Mouse (Mus musculus): ENCODE data around the gene Gse1.
A peak's percentile ranks its signal among the peaks of the same experiment; 100 is the strongest.

The Gse1 gene

DNA sequence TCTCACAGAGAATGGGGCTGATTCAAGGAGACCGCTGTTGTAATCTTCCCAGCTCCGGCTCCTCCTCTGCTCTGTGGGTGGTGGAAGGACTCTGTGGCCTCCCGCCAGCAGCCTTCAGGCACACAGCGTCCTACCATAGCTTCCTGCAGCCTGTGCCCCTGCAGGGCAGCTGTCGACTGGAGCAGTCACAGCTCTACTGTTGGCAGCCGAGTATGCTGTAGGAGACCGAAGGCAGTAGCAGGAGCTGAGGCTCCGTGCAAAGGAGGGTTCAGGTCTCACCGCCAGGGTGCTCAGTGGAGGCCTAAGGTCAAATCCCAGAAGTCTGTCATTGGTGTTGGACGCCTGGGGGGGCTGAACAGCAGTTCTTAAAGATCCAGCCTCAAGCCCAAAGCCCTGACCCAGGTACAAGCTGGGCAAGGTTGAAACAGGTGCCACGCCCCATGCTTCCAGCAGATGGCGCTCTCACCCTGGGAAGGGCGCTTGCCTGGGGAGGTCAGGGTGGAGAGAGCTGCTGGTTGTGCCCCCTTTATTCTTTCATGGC lies 72.4 kb downstream of the Gse1 start:
- DNase-seq (ENCODE audit: low read depth), result peak; percentile 72

- no peak for DNase-seq (ENCODE audit: low read depth)
These were observed 74.9 kb downstream of the Gse1 start for GRCm38 (mm10) chr8:120302941-120303675.

DNA sequence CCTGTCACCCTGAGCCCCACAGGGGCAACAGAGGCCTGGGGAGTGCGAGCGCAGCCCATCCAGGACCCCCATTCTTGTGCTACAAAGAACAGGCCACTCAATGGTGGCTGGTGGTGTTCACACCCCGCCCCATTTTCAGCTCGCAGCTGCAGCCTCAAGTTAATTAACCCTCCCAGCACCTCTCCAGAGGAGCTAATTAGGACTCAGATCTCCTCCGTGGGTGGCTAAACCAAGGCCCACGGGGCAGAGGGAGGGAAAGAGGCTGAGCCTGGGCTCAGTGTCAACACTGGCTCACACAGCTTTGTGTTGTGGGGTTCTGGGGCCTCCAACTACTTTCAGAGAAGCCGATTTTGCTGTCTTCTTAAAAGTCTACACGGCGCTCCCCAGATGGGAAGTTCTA lies 75.8 kb downstream of the Gse1 start:
- DNase-seq (ENCODE audit: low read depth), result no peak

- no peak for DNase-seq (ENCODE audit: low read depth)
These were observed 77.6 kb downstream of the Gse1 start for GRCm38 (mm10) chr8:120305800-120306385.

DNA sequence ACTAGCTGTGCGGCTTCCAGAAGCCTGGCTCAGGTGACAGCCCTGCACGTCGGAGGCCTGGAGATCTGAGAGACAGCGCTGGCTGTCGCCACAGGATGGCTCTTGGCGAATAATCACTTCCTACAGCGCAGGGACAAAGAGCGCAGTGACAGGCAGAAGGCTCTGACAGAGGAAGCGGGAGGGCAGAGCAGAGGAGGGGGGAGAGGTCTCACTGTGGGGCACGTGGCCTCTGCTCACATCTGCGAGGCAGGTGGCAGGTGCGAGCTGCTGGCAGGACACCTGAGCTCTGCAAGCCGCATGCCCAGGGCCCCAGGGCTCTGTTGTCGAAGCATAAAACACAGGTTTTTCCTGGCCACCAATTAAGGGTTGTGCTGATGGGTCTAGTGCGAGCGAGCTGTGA lies 78.8 kb downstream of the Gse1 start:
- DNase-seq (ENCODE audit: low read depth), result no peak

GRCm38 (mm10) chr8:120307528-120307927 lies 79.3 kb downstream of the Gse1 start:
- DNase-seq (ENCODE audit: low read depth), result no peak

DNA sequence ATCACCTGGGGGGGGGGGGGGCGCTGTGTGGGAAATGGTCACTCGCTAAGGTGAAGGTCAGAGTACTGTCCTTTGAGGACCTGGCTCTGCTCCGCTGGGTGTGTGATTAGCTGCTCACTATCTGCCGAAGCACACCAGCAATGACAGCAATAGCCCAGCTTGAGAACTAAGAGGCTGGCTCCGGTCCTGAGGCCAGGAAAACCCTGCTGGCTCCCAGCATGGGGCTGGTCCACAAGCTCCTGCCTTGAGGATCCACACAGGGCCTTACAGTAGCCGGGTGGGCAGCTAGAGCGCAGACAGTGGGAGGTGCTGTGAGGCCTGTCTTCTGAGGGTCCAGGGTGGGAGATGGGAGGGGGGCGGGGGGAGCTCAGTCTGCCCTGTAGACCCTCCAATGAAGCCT lies 79.9 kb downstream of the Gse1 start:
- no peak for DNase-seq (ENCODE audit: low read depth)

DNA sequence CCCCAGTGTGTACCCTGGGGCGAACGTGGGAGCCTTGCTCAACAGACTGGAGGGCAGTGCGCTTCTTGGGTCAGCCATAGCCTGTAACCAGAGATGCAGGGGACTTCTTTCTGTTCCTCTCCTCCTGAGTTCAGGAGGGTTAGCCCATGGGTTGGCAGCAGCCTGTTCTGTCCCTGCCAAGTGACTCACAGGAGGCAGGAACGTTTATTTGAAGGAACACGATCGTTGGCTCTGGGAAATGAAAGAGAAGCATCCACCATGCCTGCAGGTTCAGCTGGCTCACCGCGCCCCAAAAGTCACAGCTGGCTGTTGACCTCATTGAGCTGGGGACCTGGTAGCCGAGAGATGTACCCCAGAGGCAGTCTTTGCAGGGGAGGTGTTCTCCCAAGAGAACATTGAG lies 80.3 kb downstream of the Gse1 start:
- DNase-seq (ENCODE audit: low read depth), result no peak

DNA sequence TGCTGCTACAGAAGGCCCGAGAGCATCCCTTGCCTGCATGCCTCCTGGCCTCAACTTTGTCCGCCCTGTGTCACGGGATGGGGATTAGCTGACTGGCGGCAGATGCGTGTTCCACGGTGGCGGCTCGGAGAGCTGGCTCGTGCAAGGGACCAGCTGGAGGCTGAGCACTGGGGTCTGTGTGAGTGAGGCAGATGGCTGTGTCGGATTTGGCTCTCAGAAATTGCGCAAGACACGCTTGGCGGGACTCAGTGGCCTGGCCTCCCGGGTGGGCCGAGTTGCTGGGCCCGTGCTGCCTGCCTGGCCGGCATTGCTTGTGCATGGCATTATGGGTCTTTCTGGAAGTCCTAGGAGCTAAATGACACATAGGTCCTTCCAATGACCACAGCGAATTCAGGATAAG lies 81.1 kb downstream of the Gse1 start:
- DNase-seq (ENCODE audit: low read depth), result no peak

- no peak for DNase-seq (ENCODE audit: low read depth)
These were observed 81.8 kb downstream of the Gse1 start for GRCm38 (mm10) chr8:120310063-120310462.

- DNase-seq (ENCODE audit: low read depth), result no peak
These were observed 84.2 kb downstream of the Gse1 start for GRCm38 (mm10) chr8:120312452-120312851.

DNA sequence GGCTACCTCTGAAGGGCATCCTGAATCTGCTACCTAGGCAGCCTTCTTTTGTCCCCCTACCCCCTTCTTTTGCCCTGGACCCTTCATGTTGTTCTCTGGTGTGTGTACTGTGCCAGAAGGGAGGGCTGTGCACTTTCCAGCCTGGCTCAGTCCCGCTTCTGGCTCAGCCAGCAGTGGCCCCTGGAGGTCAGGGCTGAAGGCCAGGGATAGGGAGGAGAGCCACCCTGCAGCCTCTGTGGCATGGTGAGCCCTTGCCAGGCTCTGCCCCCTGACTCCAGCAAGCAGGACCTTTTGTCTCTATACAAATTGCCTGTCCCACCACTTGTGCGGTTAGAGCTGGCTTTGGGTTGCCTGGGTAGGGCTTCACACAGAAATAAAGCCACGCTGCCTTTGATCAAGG lies 85.4 kb downstream of the Gse1 start:
- no peak for DNase-seq (ENCODE audit: low read depth)

- no peak for DNase-seq (ENCODE audit: low read depth)
These were observed 86.7 kb downstream of the Gse1 start for GRCm38 (mm10) chr8:120314932-120315331.

- DNase-seq (ENCODE audit: low read depth), result peak; percentile 61
These were observed 87.4 kb downstream of the Gse1 start for GRCm38 (mm10) chr8:120315644-120316043.

GRCm38 (mm10) chr8:120316707-120317106 lies 88.5 kb downstream of the Gse1 start:
- no peak for DNase-seq (ENCODE audit: low read depth)

DNA sequence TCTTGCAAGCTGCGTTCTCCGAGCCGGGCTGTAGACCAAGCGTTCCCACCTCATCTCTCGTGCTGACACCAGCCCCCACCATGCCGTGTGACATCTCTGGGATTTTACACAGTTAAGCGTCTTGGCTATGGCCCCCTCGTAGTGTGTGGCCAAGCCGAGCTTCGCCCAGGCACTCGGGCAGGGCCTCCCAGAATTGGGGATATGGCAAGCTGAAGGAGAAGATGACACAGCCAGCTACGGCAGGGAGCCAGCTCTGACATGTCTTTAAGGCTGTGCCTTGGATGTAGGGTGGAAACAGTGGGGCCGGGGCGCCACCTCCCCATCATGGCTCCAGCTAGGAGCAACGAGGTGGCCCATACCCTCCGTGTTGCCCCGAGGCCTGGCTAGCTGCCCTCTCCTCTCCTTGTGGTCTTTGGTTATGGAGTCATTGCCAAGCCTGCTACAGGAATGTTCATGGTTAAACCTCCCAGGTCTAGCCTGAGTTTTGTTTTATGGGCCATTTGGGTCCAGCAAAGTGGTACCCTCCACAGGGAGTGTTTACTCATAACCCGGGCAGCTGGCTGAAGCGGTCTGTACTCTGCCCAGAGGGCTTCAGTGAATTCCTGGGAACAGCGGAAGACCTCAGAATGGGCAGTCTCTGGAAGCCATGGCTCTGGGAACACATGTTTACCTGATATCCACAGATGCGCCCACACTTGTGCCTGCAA lies 89.0 kb downstream of the Gse1 start:
- DNase-seq (ENCODE audit: low read depth), result no peak

DNA sequence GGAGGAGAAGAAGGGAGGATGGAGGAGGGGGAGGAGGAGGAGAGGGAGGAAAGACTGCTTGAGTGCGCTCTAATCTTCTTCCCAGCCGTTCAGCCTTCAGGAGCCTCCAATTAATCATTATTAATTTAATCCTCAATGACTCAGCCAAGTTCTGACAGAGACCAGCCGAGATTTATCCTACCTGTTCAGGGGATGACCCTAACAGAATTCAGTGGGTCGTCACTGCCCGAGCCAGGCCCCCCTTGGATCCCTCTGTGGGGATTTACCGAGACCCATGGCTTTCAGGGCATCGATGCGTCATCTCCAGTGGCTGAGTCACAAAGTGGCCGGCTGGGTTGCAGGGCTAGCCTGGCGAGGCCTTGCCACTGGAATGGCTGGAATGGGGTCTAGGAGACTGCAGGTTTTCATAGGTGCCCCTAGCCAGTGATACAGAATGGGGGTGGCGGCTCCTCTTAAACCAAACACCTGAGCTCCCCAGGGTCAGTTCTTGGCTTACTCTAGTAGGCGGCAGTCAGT lies 90.3 kb downstream of the Gse1 start:
- no peak for DNase-seq (ENCODE audit: low read depth)

- peak; percentile 88 for DNase-seq (ENCODE audit: low read depth)
These were observed 91.2 kb downstream of the Gse1 start for GRCm38 (mm10) chr8:120319449-120319848.

GRCm38 (mm10) chr8:120320146-120320545 lies 91.9 kb downstream of the Gse1 start:
- no peak for DNase-seq (ENCODE audit: low read depth)

DNA sequence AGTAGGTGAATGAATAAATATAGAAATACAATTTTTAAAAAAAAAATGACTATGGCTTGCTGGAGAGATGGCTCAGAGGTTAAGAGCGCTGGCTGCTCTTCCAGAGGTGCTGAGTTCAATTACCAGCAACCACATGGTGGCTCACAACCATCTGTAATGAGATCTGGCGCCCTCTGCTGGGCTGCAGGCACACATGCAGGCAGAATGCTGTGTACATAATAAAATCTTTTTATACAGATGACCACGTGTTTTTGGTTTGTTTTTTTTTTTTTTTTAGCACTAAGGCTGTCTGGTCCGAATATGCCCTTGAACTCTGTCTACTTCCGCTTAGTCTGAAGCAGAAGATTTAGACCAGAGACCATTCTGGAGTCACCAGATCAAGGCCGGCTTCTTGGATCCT lies 93.5 kb downstream of the Gse1 start:
- DNase-seq (ENCODE audit: low read depth), result peak; percentile 81

GRCm38 (mm10) chr8:120322956-120323448 lies 94.7 kb downstream of the Gse1 start:
- no peak for DNase-seq (ENCODE audit: low read depth)

GRCm38 (mm10) chr8:120324555-120324954 lies 96.3 kb downstream of the Gse1 start:
- no peak for DNase-seq (ENCODE audit: low read depth)
